Mouse (Mus musculus) liver, embryonic 14.5 days (tissue): ENCODE measurements around the gene Plcl2. TPM values are rescaled to one million over a fixed set of nuclear protein-coding genes. Genes with fewer than 3 reads are reported as not detected.

Source experiments
- ATAC-seq: fragments of 200-750 bp; cut with Nextera tagmentation; 2 replicates; pipeline ENCODE4 v1.8.0; 2017; ENCODE audit warnings: moderate number of reproducible peaks, mild to moderate bottlenecking, moderate library complexity; ENCODE audit not compliant: insufficient read depth
- DNase-seq, 3 experiments: peaks; one replicate each; pipeline ENCODE4 v3.0.0-alpha.2; 2012 to 2013; ENCODE audit warnings: low read depth in 3 of 3, low spot score in 3 of 3
- H3K27ac ChIP-seq: fragments of 300-500 bp; sonication (generic); 2 replicates; pipeline ENCODE4 v1.5.1; 2014; ENCODE audit warnings: moderate library complexity, mild to moderate bottlenecking, control low read depth, inconsistent platforms
- H3K27me3 ChIP-seq: fragments of 300-500 bp; sonication (generic); 2 replicates; pipeline ENCODE4 v1.6.1; 2014; ENCODE audit warnings: mild to moderate bottlenecking, low read length, moderate library complexity; ENCODE audit not compliant: control insufficient read depth, insufficient read depth
- H3K36me3 ChIP-seq: fragments of 300-500 bp; sonication (generic); replicated peaks from 2 replicates; pipeline ENCODE4 v1.6.1; 2014; ENCODE audit warnings: low read depth; ENCODE audit not compliant: control insufficient read depth, insufficient read depth
- H3K4me1 ChIP-seq, 2 experiments: fragments of 200-500 bp in 1 of 2; fragments of 300-500 bp in 1 of 2; sonication (generic) in 1 of 2; replicated peaks; 2 replicates each; pipeline ENCODE4 v1.6.1; 2012 to 2014; ENCODE audit warnings: antibody characterized with exemption in 1 of 2, inconsistent platforms in 1 of 2, low read length in 1 of 2; ENCODE audit not compliant: control insufficient read depth in 2 of 2, insufficient read depth in 2 of 2
- H3K4me2 ChIP-seq: fragments of 300-500 bp; sonication (generic); 2 replicates; pipeline ENCODE4 v1.6.1; 2014; ENCODE audit warnings: low read depth, mild to moderate bottlenecking, control low read depth, moderate library complexity
- H3K4me3 ChIP-seq, 2 experiments: fragments of 200-500 bp in 1 of 2; fragments of 300-500 bp in 1 of 2; sonication (generic) in 1 of 2; 2 replicates each; pipeline ENCODE4 v1.5.1; 2012 to 2014; ENCODE audit warnings: low read depth in 2 of 2, low read length in 2 of 2, mild to moderate bottlenecking in 2 of 2, control low read depth in 1 of 2, inconsistent platforms in 1 of 2, moderate library complexity in 1 of 2; ENCODE audit not compliant: insufficient read depth in 1 of 2
- H3K9ac ChIP-seq: fragments of 300-500 bp; sonication (generic); replicated peaks from 2 replicates; pipeline ENCODE4 v1.6.1; 2014; ENCODE audit warnings: mild to moderate bottlenecking, control low read depth, moderate library complexity
- H3K9me3 ChIP-seq: fragments of 300-500 bp; sonication (generic); 2 replicates; pipeline ENCODE4 v1.6.1; 2016; ENCODE audit warnings: low read length, mixed read lengths; ENCODE audit not compliant: control insufficient read depth
- CTCF ChIP-seq: IDR thresholded peaks from 2 replicates; pipeline ENCODE4 v1.5.1; 2016; ENCODE audit warnings: antibody characterized with exemption, low read depth, control low read depth
- EP300 ChIP-seq: IDR thresholded peaks from 2 replicates; pipeline ENCODE4 v1.6.1; 2016; ENCODE audit warnings: antibody characterized with exemption, low read depth
- WGBS: fragments of 180-500 bp; shearing (Covaris S2); extraction: QIAGEN DNeasy Blood & Tissue Kit; methylation state at CpG from one replicate; pipeline ENCODE4 v1.1.7; 2014; ENCODE audit not compliant: insufficient replicate concordance; 5-methylcytosine and 5-hydroxymethylcytosine counted together
- polyA plus RNA-seq, 2 experiments: library from polyadenylated mRNA; depleted of rRNA in 1 of 2; stranded (reverse) in 1 of 2; unstranded in 1 of 2; fragments of >200 nt; fragmentation: Nextera tagmentation in 1 of 2; extraction: Ambion mirVana in 1 of 2; gene quantifications; 2 replicates each; pipeline versions ENCODE4 v1.2.1 to v1.2.3; 2012 to 2014

The Plcl2 gene
- polyA plus RNA-seq, 2 experiments = 1.2 to 1.9 TPM

DNA sequence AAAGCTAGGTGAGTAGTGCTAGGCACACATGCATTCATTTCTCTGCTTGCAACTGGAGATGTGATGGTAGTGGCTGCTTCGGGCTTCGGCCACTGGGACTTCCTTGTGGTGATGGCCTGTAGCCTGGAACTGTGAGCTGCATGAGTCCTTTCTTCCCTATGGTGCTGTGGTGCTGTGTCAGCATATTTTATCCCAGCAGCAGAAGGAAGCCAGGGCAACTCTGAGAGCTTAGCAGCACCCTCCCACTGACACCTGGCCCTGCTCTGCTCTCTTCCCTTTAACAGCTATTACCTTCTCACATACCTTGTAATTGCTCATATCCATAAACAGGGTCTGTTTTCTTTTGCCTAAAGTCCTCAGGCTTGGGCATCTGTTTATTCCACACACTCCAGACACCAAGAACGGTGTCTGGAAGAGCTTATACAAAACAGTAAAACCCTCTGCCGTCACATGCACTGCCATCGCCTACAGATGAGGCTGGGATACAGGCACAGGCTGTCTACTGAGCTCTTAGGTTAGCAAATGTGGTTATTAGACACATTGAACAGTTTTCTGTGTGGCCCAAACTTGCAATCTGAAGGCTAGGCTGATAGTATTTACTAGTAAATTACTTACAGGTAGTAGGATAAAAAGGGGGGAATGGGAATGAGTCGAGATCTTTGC, 139.7 kb downstream of the Plcl2 start:
- ATAC-seq = no peak
- WGBS = 72% methylated on average over 6 of the region's 6 CpGs
- H3K9me3 ChIP-seq = no peaks in the 10 kb centered on the region
- no peaks in the 10 kb centered on the region for H3K4me1 ChIP-seq
- H3K36me3 ChIP-seq = no peaks in the 10 kb centered on the region
- no peak for TF ChIP-seq CTCF
- TF ChIP-seq EP300 = no peak
- no peak overlapping the region for H3K9ac ChIP-seq
- H3K4me3 ChIP-seq = no peak overlapping the region
- no peaks in the 10 kb centered on the region for H3K27me3 ChIP-seq
- H3K27ac ChIP-seq = no peak overlapping the region
- no peak for DNase-seq
- H3K4me2 ChIP-seq = no peak overlapping the region

DNA sequence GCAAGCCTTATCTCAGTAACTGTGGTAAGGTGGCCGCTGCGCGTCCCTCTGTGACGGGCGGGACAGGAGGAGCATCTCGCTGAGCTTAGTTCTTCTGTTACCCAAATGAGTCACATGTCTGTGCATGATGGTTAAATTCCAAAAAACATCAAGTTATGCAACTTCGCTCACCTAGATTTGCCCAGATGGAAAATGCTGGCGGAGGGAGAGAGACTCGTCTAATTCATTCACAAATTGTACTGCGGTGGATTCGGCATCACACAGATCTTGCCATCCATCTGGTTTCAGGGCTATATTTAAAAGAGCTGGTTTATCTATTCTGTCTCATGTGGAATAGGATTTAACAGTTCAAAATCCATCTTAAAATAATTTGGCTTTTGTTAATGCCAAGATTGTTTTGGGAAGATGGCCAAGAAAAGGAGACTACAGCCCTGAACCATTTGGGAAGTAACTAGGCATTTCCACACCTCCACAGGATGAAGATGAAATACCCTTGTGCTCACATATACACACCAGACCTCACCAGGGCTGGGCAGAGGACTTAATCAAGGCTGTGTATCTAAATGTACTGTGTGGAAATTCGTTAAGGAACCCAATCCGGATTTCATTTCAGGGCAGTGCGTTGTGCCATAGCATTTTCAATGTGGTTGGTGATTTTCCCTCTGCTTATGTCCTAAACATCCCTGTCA, 141.5 kb downstream of the Plcl2 start:
- Histone ChIP-seq H3K4me2 (no peak overlapping the region), H3K9ac (no peak overlapping the region), H3K27me3 (no peaks in the 10 kb centered on the region), H3K4me1 (no peaks in the 10 kb centered on the region), H3K36me3 (no peaks in the 10 kb centered on the region), H3K27ac (no peak overlapping the region), H3K4me3 (no peak overlapping the region), H3K9me3 (no peaks in the 10 kb centered on the region)
- WGBS = 83% methylated on average over 14 of the region's 14 CpGs
- DNase-seq (no peak), ATAC-seq (no peak)
- no peak for TF ChIP-seq EP300
- TF ChIP-seq CTCF = no peak

DNA sequence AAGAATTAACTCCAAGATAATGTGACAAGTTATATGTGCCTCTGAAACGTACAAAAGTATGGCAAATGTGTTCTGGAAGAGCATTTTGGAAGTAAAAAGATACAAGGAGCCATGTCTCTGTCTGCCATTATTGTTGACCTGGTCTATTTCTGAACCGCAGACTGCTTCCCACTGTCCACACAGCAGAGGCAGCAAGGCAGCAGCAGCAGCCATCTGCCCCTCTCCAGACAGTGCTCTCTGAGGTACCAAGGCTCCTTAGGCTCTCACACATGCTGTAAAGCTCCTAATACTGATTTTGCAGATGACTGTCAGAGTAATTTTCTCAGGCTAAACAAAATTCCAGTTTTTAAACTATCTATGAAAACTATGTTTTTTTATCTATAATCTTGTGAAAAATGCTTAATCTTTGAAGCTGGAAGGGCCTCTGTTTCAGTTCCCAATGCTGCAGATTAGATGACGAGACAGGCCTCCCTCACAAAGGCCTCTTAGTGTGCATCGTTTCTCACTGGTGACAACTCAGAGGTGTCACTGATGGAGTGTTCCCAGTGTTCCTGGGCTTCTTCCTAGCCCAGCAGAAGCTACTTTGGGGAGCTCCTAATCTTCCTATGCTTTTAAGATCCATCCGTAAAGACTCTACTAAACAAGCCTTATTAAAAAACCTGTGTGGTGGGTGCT, 145.7 kb downstream of the Plcl2 start:
- no peak for ATAC-seq
- no peak for TF ChIP-seq EP300
- 60% methylated on average over 5 of the region's 5 CpGs for WGBS

DNA sequence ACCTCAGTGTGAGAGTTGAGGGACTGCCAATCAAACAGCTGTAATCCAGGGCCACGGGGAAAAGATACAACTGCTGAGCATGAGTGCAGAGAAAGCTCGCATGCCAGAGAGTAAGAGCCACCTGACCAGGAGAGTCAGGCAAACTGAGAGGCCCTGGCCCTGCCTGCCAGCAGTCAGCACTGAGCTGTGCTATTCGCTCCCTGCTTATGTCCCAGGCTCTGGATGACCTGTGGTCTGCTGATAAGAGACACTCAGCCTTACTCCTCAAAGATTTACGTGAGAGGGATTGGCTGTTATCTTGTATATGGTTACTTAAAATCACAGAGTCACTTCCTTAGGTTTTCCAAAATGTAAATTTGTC, 146.2 kb downstream of the Plcl2 start:
- no peak for DNase-seq
- no peak overlapping the region for H3K4me3 ChIP-seq
- WGBS = 24% methylated on average over 4 of the region's 4 CpGs
- H3K9me3 ChIP-seq = no peaks in the 10 kb centered on the region; the same call in 1 of the 2 replicates
- no peak overlapping the region for H3K27ac ChIP-seq
- ATAC-seq = no peak
- TF ChIP-seq CTCF (no peak), EP300 (no peak)
- H3K9ac ChIP-seq = no peak overlapping the region
- H3K4me1 ChIP-seq = no peaks in the 10 kb centered on the region
- H3K4me2 ChIP-seq = no peak overlapping the region
- no peaks in the 10 kb centered on the region for H3K27me3 ChIP-seq
- H3K36me3 ChIP-seq = no peaks in the 10 kb centered on the region

More for the DNA sequence above, 145.7 kb downstream of the Plcl2 start:
- Histone ChIP-seq H3K9me3 (no peaks in the 10 kb centered on the region), H3K27ac (no peak overlapping the region), H3K36me3 (no peaks in the 10 kb centered on the region), H3K4me3 (no peak overlapping the region), H3K27me3 (no peaks in the 10 kb centered on the region), H3K4me2 (no peak overlapping the region), H3K4me1 (no peaks in the 10 kb centered on the region), H3K9ac (no peak overlapping the region)
- no peak for DNase-seq

DNA sequence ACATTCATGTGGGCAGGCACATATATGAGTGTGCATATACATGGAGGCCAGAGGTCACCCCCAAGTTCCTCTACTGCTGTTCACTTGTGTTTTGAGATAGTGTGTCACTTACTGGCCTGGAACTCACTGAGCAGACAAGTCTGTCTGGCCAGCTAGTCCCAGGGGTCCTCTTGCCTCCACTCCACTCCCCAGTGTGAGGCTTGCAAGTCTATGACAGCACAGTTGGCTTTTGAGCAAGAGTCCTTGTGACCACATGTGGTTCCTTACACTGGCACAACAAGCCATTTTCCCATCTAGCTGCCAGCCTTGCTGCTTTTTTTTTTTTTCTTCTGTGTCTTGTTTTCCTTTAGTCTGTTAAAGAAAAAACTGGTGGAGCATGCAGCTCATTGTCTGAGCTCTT, 148.1 kb downstream of the Plcl2 start:
- Histone ChIP-seq H3K4me1 (no peaks in the 10 kb centered on the region), H3K27ac (no peak overlapping the region), H3K36me3 (no peaks in the 10 kb centered on the region), H3K4me2 (no peak overlapping the region), H3K9me3 (no peaks in the 10 kb centered on the region; the same call in 1 of the 2 replicates), H3K4me3 (no peak overlapping the region), H3K27me3 (no peaks in the 10 kb centered on the region), H3K9ac (no peak overlapping the region)
- no peak for ATAC-seq
- TF ChIP-seq EP300 (no peak), CTCF (no peak)
- no peak for DNase-seq
